Mouse (Mus musculus) midbrain, embryonic 16.5 days (tissue): Measurements from ENCODE around the gene Ankrd10. TPM values are rescaled to one million over a fixed set of nuclear protein-coding genes. Genes with fewer than 3 reads are reported as not detected.
"Not testable (repeated sequence)": the region's sequence is repeated elsewhere in the genome, so short reads cannot be mapped to it uniquely, and the experiment has no call there.

Source experiments
- ATAC-seq: fragments of 200-750 bp; cut with Nextera tagmentation; 2 replicates; pipeline ENCODE4 v1.8.0; 2017; ENCODE audit warnings: moderate TSS enrichment
- H3K27ac ChIP-seq: fragments of 300-500 bp; sonication (generic); 2 replicates; pipeline ENCODE4 v1.5.1; 2014; ENCODE audit warnings: mild to moderate bottlenecking, low read length, mixed read lengths
- H3K27me3 ChIP-seq: fragments of 300-500 bp; sonication (generic); 2 replicates; pipeline ENCODE4 v1.6.1; 2014; ENCODE audit warnings: low read depth, low read length, mixed read lengths; ENCODE audit not compliant: control insufficient read depth, insufficient read depth
- H3K36me3 ChIP-seq: fragments of 300-500 bp; sonication (generic); 2 replicates; pipeline ENCODE4 v1.6.1; 2014; ENCODE audit warnings: mild to moderate bottlenecking, low read length, moderate library complexity, mixed read lengths; ENCODE audit not compliant: control insufficient read depth, insufficient read depth
- H3K4me1 ChIP-seq: fragments of 300-500 bp; sonication (generic); 2 replicates; pipeline ENCODE4 v1.6.1; 2014; ENCODE audit warnings: mild to moderate bottlenecking, low read length, mixed read lengths; ENCODE audit not compliant: control insufficient read depth, insufficient read depth
- H3K4me2 ChIP-seq: fragments of 300-500 bp; sonication (generic); 2 replicates; pipeline ENCODE4 v1.6.1; 2014; ENCODE audit warnings: mild to moderate bottlenecking, low read length, mixed read lengths
- H3K4me3 ChIP-seq: fragments of 300-500 bp; sonication (generic); 2 replicates; pipeline ENCODE4 v1.5.1; 2014; ENCODE audit warnings: low read depth, mild to moderate bottlenecking, low read length, moderate library complexity, mixed read lengths
- H3K9ac ChIP-seq: fragments of 300-500 bp; sonication (generic); 2 replicates; pipeline ENCODE4 v1.6.1; 2014; ENCODE audit warnings: low read depth, low read length, mixed read lengths
- H3K9me3 ChIP-seq: fragments of 300-500 bp; sonication (generic); replicated peaks from 2 replicates; pipeline ENCODE4 v1.6.1; 2014; ENCODE audit warnings: mild to moderate bottlenecking, low read length, mixed read lengths; ENCODE audit not compliant: control insufficient read depth, poor library complexity, severe bottlenecking
- WGBS: fragments of 180-500 bp; shearing (Covaris S2); extraction: QIAGEN DNeasy Blood & Tissue Kit; methylation state at CpG from one replicate; pipeline ENCODE4 v1.1.7; 2014; 5-methylcytosine and 5-hydroxymethylcytosine counted together
- polyA plus RNA-seq: library from polyadenylated mRNA; unstranded; fragments of >200 nt; fragmentation: Nextera tagmentation; extraction: Ambion mirVana; gene quantifications from 2 replicates; pipeline ENCODE4 v1.2.1, GENCODE M21; 2015

Ankrd10 gene
- 90.9 and 98.1 TPM in 2 replicates for polyA plus RNA-seq

DNA sequence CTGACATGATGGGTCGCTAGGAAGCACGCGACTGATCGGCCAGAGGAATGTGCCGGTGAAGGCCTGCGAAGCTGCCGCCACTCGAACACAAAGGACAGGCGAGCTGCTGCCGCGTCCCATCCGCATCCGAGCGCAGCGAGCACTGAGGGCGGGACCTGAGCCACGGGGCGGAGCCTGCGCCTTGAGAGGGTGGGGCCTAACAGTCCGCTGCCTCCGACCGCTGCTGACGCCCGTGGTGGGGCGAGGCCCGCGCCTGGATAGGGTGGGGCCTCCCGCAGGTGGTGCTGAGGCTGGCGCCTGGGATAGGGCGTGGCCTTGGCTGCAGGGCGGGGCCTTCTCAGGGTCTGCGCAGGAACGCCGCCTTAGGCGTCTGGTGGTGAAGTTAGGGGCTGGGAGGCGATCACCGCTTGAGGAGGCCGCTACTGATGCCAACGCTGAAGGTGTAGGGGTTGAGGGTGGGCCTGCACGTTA is at the start of gene Ankrd10:
Ankrd10 (minus strand) TSS at position 147 of the 471 bp plus-strand sequence.
- WGBS: 0% methylated on average over 37 of the region's 40 CpGs
- H3K9ac ChIP-seq: peak within 1 kb of the TSS; percentile 95
- H3K27me3 ChIP-seq: no peaks in the 10 kb centered on the region
- H3K36me3 ChIP-seq: peaks cover 11% of the 10 kb centered on the region
- no peaks in the 10 kb centered on the region for H3K9me3 ChIP-seq
- H3K4me3 ChIP-seq: peak within 1 kb of the TSS; percentile 85
- H3K4me2 ChIP-seq: peak within 1 kb of the TSS; percentile 90
- peak; percentile 94 for ATAC-seq
- H3K4me1 ChIP-seq: peaks cover 19% of the 10 kb centered on the region
- peak within 1 kb of the TSS; percentile 98 for H3K27ac ChIP-seq

DNA sequence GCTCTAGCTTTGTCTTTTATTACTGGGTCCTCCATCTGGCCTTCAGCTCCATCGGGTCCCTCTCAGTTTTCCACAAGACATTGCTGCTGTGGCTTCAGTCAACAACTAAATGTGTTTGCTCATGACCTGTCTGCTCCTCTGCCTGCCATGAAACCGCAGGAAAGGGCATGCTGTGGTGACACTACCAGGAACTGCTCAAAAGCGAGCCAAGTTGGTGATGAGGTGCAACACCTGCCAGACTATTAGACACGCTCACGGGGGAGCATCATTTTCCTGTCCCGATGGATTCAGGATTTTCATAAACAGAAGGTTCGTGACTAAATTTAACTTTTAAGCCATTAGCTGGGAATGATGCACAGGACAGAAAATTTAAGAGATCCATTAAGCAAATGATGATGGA is 49.0 kb upstream of the Ankrd10 start:
- Histone ChIP-seq H3K27ac (no peak overlapping the region), H3K4me1 (no peaks in the 10 kb centered on the region), H3K27me3 (no peaks in the 10 kb centered on the region), H3K9ac (no peak overlapping the region), H3K36me3 (no peaks in the 10 kb centered on the region), H3K4me3 (no peak overlapping the region), H3K4me2 (no peak overlapping the region), H3K9me3 (no peaks in the 10 kb centered on the region)
- no peak for ATAC-seq
- 91% methylated on average over 7 of the region's 7 CpGs for WGBS

DNA sequence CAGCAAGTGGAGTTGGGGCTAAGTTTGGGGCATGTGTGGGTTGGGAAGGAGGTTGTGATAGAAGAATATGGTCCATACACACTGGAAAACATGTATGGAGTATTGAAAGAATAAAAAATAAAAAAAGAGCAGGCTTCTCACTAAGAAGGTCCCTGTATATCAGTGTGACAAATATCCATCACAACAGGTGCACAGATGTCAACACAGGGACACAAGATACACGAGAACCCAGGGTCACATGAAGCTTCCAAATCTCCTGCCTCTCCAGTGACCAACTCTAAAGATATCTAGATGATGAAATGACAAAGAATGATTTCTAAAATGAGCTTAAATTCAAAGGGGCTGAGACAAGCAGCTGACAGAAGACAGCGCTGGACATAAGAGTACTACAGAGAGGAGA is 32.8 kb upstream of the Ankrd10 start:
- Histone ChIP-seq H3K4me1 (no peaks in the 10 kb centered on the region), H3K9ac (no peak overlapping the region), H3K4me3 (no peak overlapping the region), H3K4me2 (no peak overlapping the region), H3K9me3 (no peaks in the 10 kb centered on the region), H3K36me3 (no peaks in the 10 kb centered on the region), H3K27ac (no peak overlapping the region), H3K27me3 (no peaks in the 10 kb centered on the region)
- 76% methylated on average over 2 of the region's 2 CpGs for WGBS
- no peak for ATAC-seq

DNA sequence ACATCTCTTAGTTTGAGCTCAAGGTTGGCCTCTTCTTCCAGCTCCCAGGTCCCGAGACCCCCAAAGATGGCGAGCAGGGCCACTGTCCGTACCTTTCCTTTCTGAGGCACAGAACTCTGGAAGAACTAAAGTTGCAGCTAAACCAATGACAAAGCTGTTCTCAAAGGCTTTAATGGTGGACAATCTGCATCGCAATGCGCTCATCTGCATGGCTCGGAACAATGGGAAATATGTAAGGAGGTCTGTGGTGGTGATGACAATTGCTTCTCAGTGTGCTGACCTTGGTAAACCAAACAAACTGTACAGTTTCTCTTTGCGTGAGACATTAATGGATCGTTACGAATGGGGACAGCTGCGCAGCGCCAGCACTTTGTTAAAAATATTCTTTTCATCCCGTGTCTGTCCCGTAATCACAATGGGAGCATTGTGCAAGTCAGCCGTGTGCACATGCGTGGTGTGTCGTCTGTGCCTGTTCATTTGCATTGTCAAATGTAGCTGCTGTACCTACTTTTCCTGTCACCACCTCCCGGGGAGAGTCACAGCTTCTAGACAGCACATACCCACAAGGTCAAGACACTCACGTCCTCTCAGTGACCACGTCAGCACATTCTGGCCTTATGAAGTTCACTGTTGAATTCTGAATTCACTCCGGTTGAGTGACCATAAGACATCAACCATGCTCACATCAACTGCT is 30.6 kb upstream of the Ankrd10 start:
- not testable (repeated sequence) for H3K27ac ChIP-seq, H3K9ac ChIP-seq, H3K36me3 ChIP-seq, ATAC-seq, H3K4me1 ChIP-seq, H3K27me3 ChIP-seq, H3K9me3 ChIP-seq, H3K4me2 ChIP-seq, H3K4me3 ChIP-seq
- 82% methylated on average over 20 of the region's 20 CpGs for WGBS

DNA sequence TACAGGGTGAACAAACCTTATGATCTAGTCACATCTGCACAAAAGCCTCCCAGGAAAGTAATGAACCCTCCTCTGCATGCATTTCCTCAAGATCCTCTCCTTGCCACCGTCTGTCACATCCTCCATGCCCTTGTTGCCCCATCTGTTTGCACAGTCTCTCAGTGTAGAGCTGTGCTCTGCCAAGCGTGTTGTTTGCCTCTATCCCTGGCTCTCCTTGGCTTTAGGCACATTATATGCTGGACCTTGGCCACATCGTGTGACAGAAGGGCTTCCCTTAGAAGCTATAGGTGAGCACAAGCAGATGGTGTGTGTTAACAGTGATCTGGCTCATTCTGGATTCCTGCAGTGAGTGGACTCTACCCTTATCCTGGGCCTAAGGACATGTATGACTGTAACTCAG is 26.4 kb upstream of the Ankrd10 start:
- Histone ChIP-seq H3K36me3 (no peaks in the 10 kb centered on the region), H3K9ac (no peak overlapping the region), H3K9me3 (no peaks in the 10 kb centered on the region), H3K4me3 (no peak overlapping the region), H3K27ac (no peak overlapping the region), H3K27me3 (no peaks in the 10 kb centered on the region), H3K4me1 (no peaks in the 10 kb centered on the region), H3K4me2 (no peak overlapping the region)
- ATAC-seq: no peak
- 78% methylated on average over 3 of the region's 3 CpGs for WGBS

DNA sequence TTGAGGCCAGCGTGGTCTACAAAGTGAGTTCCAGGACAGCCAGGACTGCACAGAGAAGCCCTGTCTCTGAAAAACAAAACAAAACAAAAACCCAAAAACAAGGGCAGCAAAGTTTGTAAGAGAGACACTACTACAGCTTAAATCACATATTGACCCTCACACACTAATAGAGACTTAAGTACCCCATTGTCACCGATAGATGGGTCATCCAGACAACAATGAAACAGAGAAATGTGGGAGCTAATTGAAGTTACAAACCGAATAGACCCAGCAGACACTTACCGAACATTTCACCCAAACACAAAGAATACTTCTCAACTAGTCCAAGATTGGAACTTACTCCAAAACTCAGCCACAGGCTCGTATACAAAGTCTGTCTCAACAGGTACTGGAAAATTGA is 14.5 kb upstream of the Ankrd10 start:
- no peak overlapping the region for H3K4me2 ChIP-seq
- WGBS: 88% methylated on average over 5 of the region's 5 CpGs
- H3K9ac ChIP-seq: no peak overlapping the region
- no peak overlapping the region for H3K27ac ChIP-seq
- ATAC-seq: no peak
- H3K9me3 ChIP-seq: no peaks in the 10 kb centered on the region
- H3K4me1 ChIP-seq: no peaks in the 10 kb centered on the region
- no peak overlapping the region for H3K4me3 ChIP-seq
- H3K27me3 ChIP-seq: no peaks in the 10 kb centered on the region
- H3K36me3 ChIP-seq: no peaks in the 10 kb centered on the region

DNA sequence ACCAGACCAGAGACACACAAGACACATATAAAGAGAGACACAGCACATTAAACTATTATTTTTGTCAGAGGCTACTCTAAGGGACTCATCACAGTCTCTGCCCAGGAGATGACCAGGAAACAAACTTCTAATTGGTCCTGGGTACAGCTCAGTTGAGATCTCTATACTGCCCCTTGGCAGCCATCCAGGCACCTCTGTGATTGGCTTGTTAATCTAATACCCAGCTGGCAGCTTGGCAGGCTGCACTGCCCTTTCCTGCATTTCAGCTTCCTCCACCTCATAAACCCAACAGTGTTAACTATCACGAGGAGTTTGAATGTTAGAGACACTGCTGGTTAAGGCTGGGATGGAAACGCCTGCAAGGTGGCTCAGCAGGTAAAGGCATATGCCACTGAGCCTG is 7.6 kb upstream of the Ankrd10 start:
- no peak overlapping the region for H3K4me3 ChIP-seq
- H3K4me1 ChIP-seq: no peaks in the 10 kb centered on the region
- no peak overlapping the region for H3K4me2 ChIP-seq
- H3K27me3 ChIP-seq: no peaks in the 10 kb centered on the region
- no peak overlapping the region for H3K9ac ChIP-seq
- WGBS: 84% methylated on average over 2 of the region's 2 CpGs
- ATAC-seq: no peak
- no peak overlapping the region for H3K27ac ChIP-seq
- H3K36me3 ChIP-seq: peaks cover 5% of the 10 kb centered on the region
- peaks cover 2% of the 10 kb centered on the region; the same call in 1 of the 2 replicates for H3K9me3 ChIP-seq

DNA sequence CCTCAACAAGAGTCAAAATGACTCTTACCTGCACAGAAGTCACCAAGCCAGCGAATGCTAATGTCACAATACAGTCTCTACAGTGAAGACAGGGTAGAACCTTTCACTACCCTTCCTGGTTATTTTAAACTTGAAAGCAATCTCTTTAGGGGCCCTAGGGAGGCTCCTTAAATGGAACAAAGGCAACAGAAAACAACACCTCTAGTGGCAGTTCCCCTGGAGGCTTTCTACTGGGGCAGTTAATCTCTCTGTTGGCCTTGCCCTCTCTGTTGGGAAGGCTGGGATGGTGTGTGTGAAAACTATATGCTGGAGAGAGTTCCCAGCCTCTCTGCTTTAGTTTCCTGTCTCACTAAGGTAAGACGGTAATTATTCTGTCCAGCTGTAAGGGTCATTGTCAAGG is 5.0 kb upstream of the Ankrd10 start:
- peaks cover 5% of the 10 kb centered on the region for H3K36me3 ChIP-seq
- H3K27ac ChIP-seq: no peak overlapping the region
- H3K27me3 ChIP-seq: no peaks in the 10 kb centered on the region
- ATAC-seq: no peak
- H3K9ac ChIP-seq: no peak overlapping the region
- 57% methylated on average over 2 of the region's 2 CpGs for WGBS
- H3K4me2 ChIP-seq: no peak overlapping the region
- no peak overlapping the region for H3K4me3 ChIP-seq
- 0 out of 2 replicates have a peak, but pooled peaks cover 2% of the 10 kb centered on the region for H3K4me1 ChIP-seq
- peaks cover 2% of the 10 kb centered on the region; the same call in 1 of the 2 replicates for H3K9me3 ChIP-seq

DNA sequence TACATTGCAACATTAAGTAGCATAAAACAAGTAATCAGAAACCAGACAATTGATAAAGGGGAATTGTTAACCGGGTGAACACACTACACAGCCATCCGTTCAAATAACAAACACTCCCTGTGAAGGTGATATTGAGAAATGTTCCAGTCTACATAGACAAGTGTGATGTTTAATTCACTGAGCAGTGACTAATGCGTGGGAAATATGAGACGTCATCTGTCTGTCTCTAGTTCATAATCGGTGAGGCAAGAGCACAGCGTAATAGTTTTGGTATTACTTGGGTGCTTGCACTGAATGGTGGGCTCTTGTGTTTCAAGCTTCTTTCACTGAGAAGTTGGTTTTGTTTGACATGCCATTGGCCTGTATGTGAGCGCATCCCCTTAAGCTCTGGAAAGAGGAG is 2.0 kb upstream of the Ankrd10 start:
- H3K4me1 ChIP-seq: peaks cover 17% of the 10 kb centered on the region
- H3K9me3 ChIP-seq: peaks cover 2% of the 10 kb centered on the region; the same call in 1 of the 2 replicates
- no peak overlapping the region for H3K4me3 ChIP-seq
- no peak for ATAC-seq
- no peak overlapping the region for H3K9ac ChIP-seq
- 97% methylated on average over 7 of the region's 7 CpGs for WGBS
- H3K4me2 ChIP-seq: no peak overlapping the region
- H3K36me3 ChIP-seq: peaks cover 5% of the 10 kb centered on the region
- H3K27me3 ChIP-seq: no peaks in the 10 kb centered on the region
- no peak overlapping the region for H3K27ac ChIP-seq
